Mouse (Mus musculus) left cerebral cortex, postnatal 14 days (tissue): ENCODE measurements around the gene Pask. TPM values are rescaled to one million over a fixed set of nuclear protein-coding genes. Genes with fewer than 3 reads are reported as not detected.
"Not testable (repeated sequence)": the region's sequence is repeated elsewhere in the genome, so short reads cannot be mapped to it uniquely, and the experiment has no call there.

ENCODE experiments used
- DNase-seq, 2 experiments: peaks; one replicate each; pipeline ENCODE4 v3.0.0; 2021 to 2022; ENCODE audit warnings: low spot score in 2 of 2, mixed read lengths in 1 of 2
- intact Hi-C: fragments of 180-260 bp; cut with DNase I; formaldehyde crosslinking; loops from one replicate; pipeline ENCODE4 v1.15.1; 2025
- long read RNA-seq, 2 experiments: library from polyadenylated mRNA; stranded (forward); transcript quantifications; one replicate each; pipeline ENCODE4 v2.0.0; 2021
- total RNA-seq, 2 experiments: library from RNA; stranded (reverse); gene quantifications; 2 replicates each; pipeline ENCODE4 v1.2.3; 2021

The Pask gene
- total RNA-seq: 1 to 10 TPM; 5.9 to 7.5 TPM
- long read RNA-seq, experiment 1, partial matches to known transcripts: 0 of 1 reads
- long read RNA-seq, experiment 1, other reads (novel, unspliced or antisense): 1 of 1 reads
- long read RNA-seq, experiment 2, partial matches to known transcripts: 0 of 1 reads
- long read RNA-seq, experiment 2, other reads (novel, unspliced or antisense): 1 of 1 reads

DNA sequence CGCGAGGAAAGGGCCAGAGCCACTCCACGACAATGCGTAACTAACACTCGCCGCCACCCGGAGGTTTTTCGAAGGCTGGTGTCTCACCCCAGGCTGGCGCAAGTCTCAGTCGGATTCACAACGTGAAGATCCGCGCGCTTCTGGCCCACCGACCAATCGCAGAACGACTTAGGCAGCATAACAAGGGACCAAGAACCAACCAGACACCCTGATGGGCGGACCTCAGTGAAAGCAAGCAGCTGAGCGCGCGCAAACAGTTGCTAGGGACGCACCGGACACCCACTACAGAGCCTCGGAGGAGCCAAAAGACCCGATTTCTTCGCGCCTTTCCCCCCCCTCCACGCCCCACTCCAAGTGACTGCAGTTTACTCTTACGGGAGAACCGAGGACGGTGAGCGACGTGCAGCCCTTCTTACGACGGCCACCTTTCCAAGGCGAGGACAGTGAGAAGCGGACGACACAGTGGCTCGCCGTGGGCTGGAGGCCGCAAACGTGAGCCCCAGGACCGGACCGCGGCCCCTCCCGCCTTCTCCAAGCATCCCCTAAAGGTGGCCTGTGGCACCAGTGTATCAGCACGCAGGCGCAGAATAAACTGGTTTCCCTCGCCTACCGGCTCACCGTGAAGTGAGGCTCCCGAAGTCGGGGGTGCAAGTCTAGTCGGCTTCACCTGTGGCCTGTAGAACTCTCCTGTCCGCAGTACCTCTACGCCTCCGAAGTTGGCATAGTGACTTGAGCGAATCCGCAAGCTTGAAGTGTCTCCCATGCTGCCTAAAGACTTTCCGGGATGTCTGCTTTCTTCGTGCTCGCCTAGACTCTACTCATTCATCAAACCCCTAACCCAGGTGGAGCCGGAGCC is at the start of gene Pask, which contains the start of gene Ppp1r7:
Gene Pask, minus strand, starts transcription at position 835 of the 856 bp plus-strand sequence.
Gene Ppp1r7, plus strand, starts transcription at position 207 of the 856 bp plus-strand sequence.
- peak; percentile 97 for DNase-seq

GRCm38 (mm10) chr1:93388906-93389305 is 45.6 kb upstream of the Pask start:
- no peak for DNase-seq
- intact Hi-C loops: no loop called here

More for the DNA sequence above, at the start of gene Pask, which contains the start of gene Ppp1r7:
- intact Hi-C loops: no loop called here

GRCm38 (mm10) chr1:93387198-93387597 is 43.9 kb upstream of the Pask start:
- DNase-seq: no peak
- intact Hi-C loops: no loop called here

- intact Hi-C loops: no loop called here
- DNase-seq: no peak
Observed at GRCm38 (mm10) chr1:93379117-93379516, 35.8 kb upstream of the Pask start.

DNA sequence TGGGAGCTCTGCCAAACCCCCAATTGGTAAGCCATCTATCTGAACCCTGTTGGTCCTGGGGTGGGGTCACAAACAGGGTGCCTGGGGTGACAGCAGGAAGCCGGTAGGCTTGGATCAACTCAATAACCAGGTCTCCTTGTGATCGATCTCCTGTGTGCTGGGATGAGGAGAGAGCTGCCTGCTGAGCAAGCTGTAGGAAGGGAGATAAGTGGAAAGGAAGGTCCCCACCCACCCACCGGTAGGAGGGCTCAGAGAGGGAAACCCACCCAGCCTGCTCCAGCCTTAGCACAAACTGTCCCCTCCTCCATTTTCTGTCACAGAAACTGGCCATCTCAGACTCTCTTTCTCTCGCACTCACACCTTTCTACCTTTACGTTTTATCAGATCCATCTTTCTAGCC is 34.0 kb upstream of the Pask start:
- intact Hi-C loops: no loop called here
- DNase-seq: no peak

DNA sequence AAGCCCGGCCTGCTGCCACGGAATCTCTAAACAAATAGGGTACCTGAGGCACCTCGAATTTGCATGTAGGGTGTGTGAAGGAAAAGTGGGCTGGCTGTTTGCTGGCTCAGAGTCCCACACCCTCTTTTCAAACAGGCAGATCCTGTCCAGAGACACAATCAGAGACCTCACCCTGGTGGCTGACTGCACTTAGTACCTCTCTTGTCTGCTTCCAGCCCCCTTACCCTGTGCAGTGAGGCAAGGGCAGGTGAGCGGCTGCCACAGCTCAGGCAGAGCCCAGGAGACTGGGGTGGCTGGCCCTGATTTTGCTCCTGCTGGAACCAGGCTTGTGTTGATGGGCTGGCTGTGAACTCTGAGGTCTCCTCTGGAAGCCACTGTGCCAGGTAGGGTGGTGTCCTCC is 30.4 kb upstream of the Pask start, which contains the start of gene Ano7:
Gene Ano7, plus strand, starts transcription at position 266 of the 400 bp plus-strand sequence.
- intact Hi-C loops: no loop called here
- no peak for DNase-seq

- intact Hi-C loops: no loop called here
- no peak for DNase-seq
Observed at GRCm38 (mm10) chr1:93365641-93366040, 22.4 kb upstream of the Pask start.

DNA sequence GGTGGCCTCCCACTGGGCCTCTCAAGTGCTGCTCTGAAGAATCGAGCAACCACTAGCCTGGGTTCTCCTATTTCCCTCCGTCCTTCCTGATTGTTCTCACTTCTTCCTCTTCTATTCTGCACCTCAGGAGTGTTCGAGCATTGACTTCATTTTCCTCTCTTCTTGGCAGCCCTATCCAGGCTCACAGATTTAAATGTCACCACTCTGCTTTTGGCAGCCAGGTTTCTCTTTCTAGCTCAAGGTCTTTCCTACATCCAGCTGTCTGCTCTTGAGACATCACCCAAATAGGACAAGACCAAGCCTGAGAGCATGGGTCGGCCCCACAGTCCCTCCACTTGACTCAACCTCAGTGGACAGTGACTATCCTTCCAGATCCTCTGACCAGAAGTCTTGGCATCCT is 19.4 kb upstream of the Pask start:
- DNase-seq: no peak

GRCm38 (mm10) chr1:93352724-93353123 is 9.4 kb upstream of the Pask start:
- intact Hi-C loops: no loop called here
- DNase-seq: peak; percentile 52 to 75

More for the DNA sequence above, 19.4 kb upstream of the Pask start:
- intact Hi-C loops: no loop called here

- DNase-seq: no peak
- intact Hi-C loops: no loop called here
Observed at GRCm38 (mm10) chr1:93349701-93350100, 6.4 kb upstream of the Pask start.

DNA sequence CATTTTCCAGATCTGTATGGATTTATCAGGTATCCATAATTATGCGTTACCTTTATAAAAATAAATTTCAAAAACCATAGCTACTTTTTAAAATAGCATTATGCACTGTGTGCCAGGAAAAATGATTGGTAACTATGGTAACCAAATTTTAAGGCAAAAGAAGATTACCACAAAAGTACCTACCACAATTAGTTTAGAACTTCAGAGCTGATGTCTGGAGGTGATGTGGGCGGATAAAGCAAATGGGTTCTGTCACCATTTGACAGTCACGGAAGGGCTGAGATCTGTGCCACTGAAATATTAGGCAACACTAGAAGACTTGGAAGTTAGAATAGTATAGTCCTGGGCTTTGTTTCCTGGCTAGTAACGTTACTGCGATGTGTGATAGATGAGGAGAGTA is 3.9 kb upstream of the Pask start:
- no peak for DNase-seq
- intact Hi-C loops: no loop called here

GRCm38 (mm10) chr1:93343504-93344047 is 294 bp upstream of the Pask start:
- peak; percentile 96 to 97 for DNase-seq
- intact Hi-C loops: no loop called here

DNA sequence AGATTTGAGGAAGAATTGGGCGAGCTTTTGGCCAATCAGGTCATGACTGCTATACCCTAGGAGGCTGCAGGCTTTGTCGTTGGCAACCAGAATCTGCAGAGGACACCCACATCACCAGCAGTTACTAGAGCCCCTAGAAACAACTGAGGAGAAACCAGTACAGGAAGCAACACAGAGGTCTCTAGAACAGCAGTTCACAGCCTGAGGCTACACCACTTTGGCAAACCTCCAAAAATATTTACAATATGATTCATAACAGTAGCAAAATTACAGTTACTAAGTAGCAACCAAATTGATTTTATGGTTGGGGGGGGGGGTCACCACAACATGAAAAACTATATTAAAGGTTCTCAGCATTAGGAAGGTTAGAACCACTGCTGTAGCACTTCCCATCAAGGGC is 8.7 kb downstream of the Pask start:
- intact Hi-C loops: no loop called here
- DNase-seq: no peak

- DNase-seq: no peak
Observed at GRCm38 (mm10) chr1:93326446-93326845, 16.8 kb downstream of the Pask start.

GRCm38 (mm10) chr1:93323973-93324372 is 19.3 kb downstream of the Pask start:
- intact Hi-C loops: no loop called here
- DNase-seq: no peak

More at GRCm38 (mm10) chr1:93326446-93326845, 16.8 kb downstream of the Pask start:
- intact Hi-C loops: no loop called here

DNA sequence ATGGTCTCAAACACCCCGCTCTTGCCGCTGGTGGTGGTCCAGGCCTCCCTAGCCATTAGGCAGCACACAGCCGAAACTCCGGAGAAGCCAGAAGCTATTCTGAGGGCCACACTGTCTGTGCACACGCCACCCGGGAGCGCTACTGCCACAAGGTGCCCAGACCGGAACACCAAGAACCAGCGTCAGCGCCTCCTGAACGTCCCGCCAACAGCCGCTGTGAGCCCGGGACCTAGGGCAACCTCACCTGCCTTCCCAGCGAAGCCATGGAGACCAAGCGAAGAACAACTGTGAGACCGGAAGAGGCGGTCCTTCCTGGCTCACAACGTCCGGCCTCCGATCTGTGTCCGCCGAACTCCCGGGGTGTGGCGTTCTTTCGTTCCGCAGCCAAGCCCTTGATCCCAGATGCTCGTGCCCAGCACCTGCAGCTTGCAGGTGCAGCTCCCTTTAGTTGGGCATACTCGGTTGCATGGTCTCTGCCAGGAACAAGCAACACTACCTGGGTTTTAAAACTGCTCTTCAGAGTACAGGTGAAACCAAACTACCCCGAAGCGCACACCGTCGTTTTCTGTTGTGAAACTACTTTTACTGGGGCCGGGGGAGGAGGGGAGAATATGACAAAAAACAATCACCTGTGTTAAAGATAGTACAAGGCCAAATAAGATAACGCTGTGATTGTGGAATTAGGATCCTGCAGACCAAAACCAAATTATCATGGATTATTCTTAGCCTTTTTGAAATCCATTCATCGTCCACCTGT is 37.5 kb downstream of the Pask start, which contains the start of gene Mterf4:
Gene Mterf4, minus strand, starts transcription at position 335 of the 757 bp plus-strand sequence.
- DNase-seq: peak; percentile 81 to 84
- intact Hi-C loops: loop anchor here (5.0 kb wide), 1 partner anchor 133 kb away; no protein-coding TSS in a partner anchor

DNA sequence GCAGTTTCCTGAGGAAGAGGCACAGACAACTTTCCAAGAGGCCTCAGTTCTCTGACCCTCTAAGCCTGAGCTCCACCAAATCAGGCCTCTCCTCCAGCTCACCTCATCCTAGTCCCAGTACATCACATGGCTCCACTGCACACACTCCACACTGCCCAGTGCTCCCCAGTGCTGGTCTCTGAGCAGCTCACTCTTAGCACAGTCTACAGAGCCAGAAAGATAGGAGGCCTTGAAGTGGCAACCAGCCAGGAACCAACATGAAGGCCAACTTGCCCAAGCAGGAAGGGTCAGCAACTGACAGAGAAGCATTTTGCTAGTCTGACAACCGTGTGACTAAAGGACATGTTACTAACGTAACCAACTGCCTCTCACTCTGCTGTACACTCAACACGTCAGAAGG is 42.7 kb downstream of the Pask start:
- intact Hi-C loops: no loop called here
- DNase-seq: no peak

- intact Hi-C loops: no loop called here
Observed at GRCm38 (mm10) chr1:93299791-93300190, 43.5 kb downstream of the Pask start.

DNA sequence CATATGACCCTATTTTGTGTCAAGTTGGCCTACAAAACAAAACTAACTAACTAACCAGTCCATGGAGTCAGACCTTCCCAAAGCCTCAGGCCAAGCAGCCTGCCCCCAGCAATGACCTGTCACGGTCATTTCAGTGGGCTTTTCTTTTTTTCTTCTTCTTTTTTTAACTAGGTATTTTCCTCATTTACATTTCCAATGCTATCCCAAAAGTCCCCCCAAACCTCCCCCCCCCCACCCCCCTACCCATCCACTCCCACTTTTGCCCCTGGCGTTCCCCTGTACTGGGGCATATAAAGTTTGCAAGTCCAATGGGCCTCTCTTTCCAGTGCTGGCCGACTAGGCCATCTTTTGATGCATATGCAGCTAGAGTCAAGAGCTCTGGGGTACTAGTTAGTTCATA is 48.8 kb downstream of the Pask start:
- intact Hi-C loops: not testable (repeated sequence)

More at GRCm38 (mm10) chr1:93299791-93300190, 43.5 kb downstream of the Pask start:
- no peak for DNase-seq

More for the DNA sequence above, 48.8 kb downstream of the Pask start:
- not testable (repeated sequence) for DNase-seq
